Mouse (Mus musculus) heart, postnatal 0 days (tissue): ENCODE measurements at regions not wholly inside any gene's neighbourhood (a gene's known extent, or its start where the extent isn't known, plus 50 kb on each side); places are given as distances from the start of the nearest gene placed in this dataset. TPM values are rescaled to one million over a fixed set of nuclear protein-coding genes. Genes with fewer than 3 reads are reported as not detected.

Source experiments
- ATAC-seq: fragments of 200-750 bp; cut with Nextera tagmentation; 2 replicates; pipeline ENCODE4 v1.8.0; 2017; ENCODE audit warnings: low read depth, moderate number of reproducible peaks, moderate library complexity; ENCODE audit not compliant: insufficient read depth
- DNase-seq: peaks from one replicate; pipeline ENCODE4 v3.0.0-alpha.2; 2016; ENCODE audit warnings: low spot score
- H3K27ac ChIP-seq: fragments of 300-500 bp; sonication (generic); 2 replicates; pipeline ENCODE4 v1.5.1; 2014; ENCODE audit warnings: low read depth, mild to moderate bottlenecking
- H3K27me3 ChIP-seq: fragments of 300-500 bp; sonication (generic); 2 replicates; pipeline ENCODE4 v1.6.1; 2014; ENCODE audit warnings: low read length, mixed read lengths; ENCODE audit not compliant: control insufficient read depth, insufficient read depth
- H3K36me3 ChIP-seq: fragments of 300-500 bp; sonication (generic); replicated peaks from 2 replicates; pipeline ENCODE4 v1.6.1; 2014; ENCODE audit warnings: low read length, mixed read lengths; ENCODE audit not compliant: control insufficient read depth, insufficient read depth
- H3K4me1 ChIP-seq: fragments of 300-500 bp; sonication (generic); 2 replicates; pipeline ENCODE4 v1.6.1; 2014; ENCODE audit warnings: antibody characterized with exemption; ENCODE audit not compliant: control insufficient read depth, insufficient read depth
- H3K4me2 ChIP-seq: fragments of 300-500 bp; sonication (generic); 2 replicates; pipeline ENCODE4 v1.6.1; 2014; ENCODE audit warnings: low read depth, mild to moderate bottlenecking, low read length, moderate library complexity
- H3K4me3 ChIP-seq: fragments of 300-500 bp; sonication (generic); 2 replicates; pipeline ENCODE4 v1.5.1; 2014; ENCODE audit warnings: low read depth, low read length
- H3K9ac ChIP-seq: fragments of 300-500 bp; sonication (generic); replicated peaks from 2 replicates; pipeline ENCODE4 v1.6.1; 2014; ENCODE audit warnings: low read depth, low read length, mixed read lengths
- H3K9me3 ChIP-seq: fragments of 300-500 bp; sonication (generic); replicated peaks from 2 replicates; pipeline ENCODE4 v1.6.1; 2016; ENCODE audit warnings: low read length; ENCODE audit not compliant: control insufficient read depth
- CTCF ChIP-seq: IDR thresholded peaks from 2 replicates; pipeline ENCODE4 v1.5.1; 2016; ENCODE audit warnings: antibody characterized with exemption, control low read depth, low read depth
- EP300 ChIP-seq: IDR thresholded peaks from 2 replicates; pipeline ENCODE4 v1.6.1; 2016; ENCODE audit warnings: antibody characterized with exemption, low read depth
- WGBS: fragments of 180-500 bp; shearing (Covaris S2); extraction: QIAGEN DNeasy Blood & Tissue Kit; methylation state at CpG from one replicate; pipeline ENCODE4 v1.1.7; 2014; 5-methylcytosine and 5-hydroxymethylcytosine counted together
- microRNA-seq: library from miRNA; unstranded; fragments of <30 nt; microRNA quantifications from one replicate; pipeline ENCODE4, GENCODE M21; 2016

- DNase-seq (no peak), ATAC-seq (no peak)
- Histone ChIP-seq H3K4me1 (0 out of 2 replicates have a peak, but pooled peaks cover 4% of the 10 kb centered on the region), H3K27ac (no peak overlapping the region), H3K27me3 (no peaks in the 10 kb centered on the region), H3K9me3 (no peaks in the 10 kb centered on the region), H3K36me3 (no peaks in the 10 kb centered on the region), H3K4me3 (no peak overlapping the region), H3K4me2 (no peak overlapping the region), H3K9ac (no peak overlapping the region)
- WGBS: 33% methylated on average over 10 of the region's 10 CpGs
- TF ChIP-seq EP300 (no peak), CTCF (no peak)
These were observed 55.1 kb upstream of the Zfhx3 start for GRCm38 (mm10) chr8:107887333-107887732.

DNA sequence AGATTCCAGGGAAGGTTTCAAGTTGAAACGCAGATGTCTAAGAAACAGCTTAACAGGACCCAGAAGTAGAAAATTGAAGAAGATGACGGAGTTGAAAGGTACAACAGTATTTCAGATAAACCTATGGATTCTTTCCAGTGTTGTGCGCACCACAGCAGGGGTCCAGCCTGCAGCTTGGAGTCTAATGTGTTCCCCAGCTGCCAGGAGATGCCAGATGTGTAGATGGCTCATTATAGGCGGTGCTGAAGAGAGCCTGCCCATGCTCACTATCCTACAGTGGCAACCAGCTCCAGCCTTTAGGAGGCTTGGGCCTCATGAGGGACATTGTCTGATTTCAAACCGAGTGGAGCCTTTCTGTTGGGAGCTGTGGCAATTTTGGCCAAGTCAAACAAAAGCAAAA, 51.5 kb upstream of the Zfhx3 start:
- H3K9me3 ChIP-seq: no peaks in the 10 kb centered on the region
- no peak overlapping the region for H3K9ac ChIP-seq
- no peaks in the 10 kb centered on the region for H3K27me3 ChIP-seq
- no peak overlapping the region for H3K4me3 ChIP-seq
- 66% methylated on average over 5 of the region's 5 CpGs for WGBS
- TF ChIP-seq CTCF: no peak
- no peak for TF ChIP-seq EP300
- DNase-seq: no peak
- H3K27ac ChIP-seq: no peak overlapping the region
- 0 out of 2 replicates have a peak, but pooled peaks cover under 1% of the 10 kb centered on the region for H3K4me1 ChIP-seq
- ATAC-seq: no peak
- H3K4me2 ChIP-seq: no peak overlapping the region
- no peaks in the 10 kb centered on the region for H3K36me3 ChIP-seq

Small RNA genes lying in the stretch of these regions (microRNA-seq; reads per million reads assigned to microRNA genes)
- gene Gm22825: not detected
- not detected for gene Gm23646
